14 mouse cellular contexts compared by ENCODE assay signal in genomic region chr17:78024356-78024723, GRCm38 (mm10).
"Had no signal": no experiment of that assay in that cellular context is flagged by ENCODE, and none has a peak within 500 bp of the region (broad histone marks: within the 10 kb centered on the region; RNA-seq: fewer than 3 reads in every experiment).

No protein-coding gene starts in this region.

- H3K36me3 ChIP-seq: limb, embryonic 15.5 days; liver, embryonic 12.5 days; midbrain, embryonic 10.5 days; midbrain, embryonic 15.5 days had no signal

- H3K4me3 ChIP-seq: limb, embryonic 15.5 days; liver, embryonic 12.5 days; midbrain, embryonic 10.5 days; midbrain, embryonic 15.5 days had no signal

- H3K27ac ChIP-seq: limb, embryonic 15.5 days; liver, embryonic 12.5 days; midbrain, embryonic 10.5 days; midbrain, embryonic 15.5 days; stomach, postnatal 0 days had no signal

- H3K9ac ChIP-seq: limb, embryonic 15.5 days; liver, embryonic 12.5 days; lung, embryonic 14.5 days; midbrain, embryonic 15.5 days had no signal

- H3K4me2 ChIP-seq: limb, embryonic 15.5 days; liver, embryonic 12.5 days; lung, embryonic 14.5 days; midbrain, embryonic 15.5 days had no signal

- ATAC-seq: liver, embryonic 12.5 days; midbrain, embryonic 15.5 days had no signal

- H3K4me1 ChIP-seq: limb, embryonic 15.5 days; liver, embryonic 12.5 days; midbrain, embryonic 10.5 days; midbrain, embryonic 15.5 days had no signal

- H3K9me3 ChIP-seq: limb, embryonic 15.5 days; liver, embryonic 12.5 days; midbrain, embryonic 10.5 days; midbrain, embryonic 15.5 days had no signal

- H3K27me3 ChIP-seq: limb, embryonic 15.5 days; liver, embryonic 12.5 days; midbrain, embryonic 15.5 days had no signal

- DNase-seq: kidney, adult 18-20 months; kidney, postnatal 25 days; layer of hippocampus, adult 9-11 months; layer of hippocampus, postnatal 36 days; lung, postnatal 10 days; lung, postnatal 4 days; right cerebral cortex, adult 18-20 months; right cerebral cortex, postnatal 25 days had no signal
